Mouse (Mus musculus) stomach, embryonic 15.5 days (tissue): ENCODE measurements around the gene Cysltr1. TPM values are rescaled to one million over a fixed set of nuclear protein-coding genes. Genes with fewer than 3 reads are reported as not detected.

Source experiments
- ATAC-seq: fragments of 200-750 bp; cut with Nextera tagmentation; 2 replicates; pipeline ENCODE4 v1.8.0; 2017; ENCODE audit warnings: low read depth, moderate number of reproducible peaks, moderate TSS enrichment; ENCODE audit not compliant: insufficient read depth, low FRiP score
- H3K27ac ChIP-seq: fragments of 300-500 bp; sonication (generic); 2 replicates; pipeline ENCODE4 v1.5.1; 2015; ENCODE audit warnings: mild to moderate bottlenecking, inconsistent platforms
- H3K27me3 ChIP-seq: fragments of 300-500 bp; sonication (generic); replicated peaks from 2 replicates; pipeline ENCODE4 v1.6.1; 2015; ENCODE audit warnings: inconsistent platforms
- H3K36me3 ChIP-seq: fragments of 300-500 bp; sonication (generic); 2 replicates; pipeline ENCODE4 v1.6.1; 2015; ENCODE audit warnings: inconsistent platforms
- H3K4me1 ChIP-seq: fragments of 300-500 bp; sonication (generic); 2 replicates; pipeline ENCODE4 v1.6.1; 2015; ENCODE audit warnings: inconsistent platforms
- H3K4me2 ChIP-seq: fragments of 300-500 bp; sonication (generic); 2 replicates; pipeline ENCODE4 v1.6.1; 2015; ENCODE audit warnings: mild to moderate bottlenecking, inconsistent platforms
- H3K4me3 ChIP-seq: fragments of 300-500 bp; sonication (generic); replicated peaks from 2 replicates; pipeline ENCODE4 v1.5.1; 2015; ENCODE audit warnings: inconsistent platforms
- H3K9ac ChIP-seq: fragments of 300-500 bp; sonication (generic); 2 replicates; pipeline ENCODE4 v1.6.1; 2015; ENCODE audit warnings: inconsistent platforms
- H3K9me3 ChIP-seq: fragments of 300-500 bp; sonication (generic); 2 replicates; pipeline ENCODE4 v1.6.1; 2016; ENCODE audit warnings: inconsistent platforms
- WGBS: fragments of 180-500 bp; shearing (Covaris S2); methylation state at CpG from one replicate; pipeline ENCODE4 v1.1.7; 2015; 5-methylcytosine and 5-hydroxymethylcytosine counted together
- polyA plus RNA-seq: library from polyadenylated mRNA; unstranded; fragments of >200 nt; fragmentation: Nextera tagmentation; extraction: Ambion mirVana; gene quantifications from 2 replicates; pipeline ENCODE4 v1.2.1, GENCODE M21; 2015

Cysltr1 gene
- polyA plus RNA-seq = 5.1 and 6.1 TPM in 2 replicates

GRCm38 (mm10) chrX:106603386-106603785 lies at the start of gene Cysltr1:
Cysltr1 (minus strand) TSS chrX:106603679.
- H3K4me3 ChIP-seq = peak within 1 kb of the TSS; percentile 21
- no peak within 1 kb of the TSS for H3K9ac ChIP-seq
- ATAC-seq = no peak; the same call in 1 of the 2 replicates
- no peaks in the 10 kb centered on the region for H3K27me3 ChIP-seq
- no peaks in the 10 kb centered on the region for H3K9me3 ChIP-seq
- H3K4me2 ChIP-seq = peak within 1 kb of the TSS; percentile 37
- no peak within 1 kb of the TSS for H3K27ac ChIP-seq
- no peaks in the 10 kb centered on the region for H3K4me1 ChIP-seq
- 24% methylated on average over 6 of the region's 6 CpGs for WGBS
- no peaks in the 10 kb centered on the region for H3K36me3 ChIP-seq

- ATAC-seq = no peak
- Histone ChIP-seq H3K36me3 (no peaks in the 10 kb centered on the region), H3K27ac (no peak overlapping the region), H3K9ac (no peak overlapping the region), H3K27me3 (no peaks in the 10 kb centered on the region), H3K4me3 (no peak overlapping the region), H3K4me2 (no peak overlapping the region), H3K9me3 (no peaks in the 10 kb centered on the region), H3K4me1 (no peaks in the 10 kb centered on the region)
- WGBS = 72% methylated on average over 3 of the region's 3 CpGs
Measured at GRCm38 (mm10) chrX:106634799-106635541, 31.5 kb upstream of the Cysltr1 start.

GRCm38 (mm10) chrX:106633543-106633942 lies 30.1 kb upstream of the Cysltr1 start:
- Histone ChIP-seq H3K9ac (no peak overlapping the region), H3K27ac (no peak overlapping the region), H3K4me1 (no peaks in the 10 kb centered on the region), H3K4me3 (no peak overlapping the region), H3K9me3 (no peaks in the 10 kb centered on the region), H3K4me2 (no peak overlapping the region), H3K36me3 (no peaks in the 10 kb centered on the region), H3K27me3 (no peaks in the 10 kb centered on the region)
- ATAC-seq = no peak

GRCm38 (mm10) chrX:106628514-106628913 lies 25.0 kb upstream of the Cysltr1 start:
- no peaks in the 10 kb centered on the region for H3K9me3 ChIP-seq
- no peaks in the 10 kb centered on the region for H3K4me1 ChIP-seq
- H3K36me3 ChIP-seq = no peaks in the 10 kb centered on the region
- WGBS = 78% methylated on average over 1 of the region's 1 CpGs
- H3K9ac ChIP-seq = no peak overlapping the region
- no peak for ATAC-seq
- H3K27me3 ChIP-seq = no peaks in the 10 kb centered on the region
- no peak overlapping the region for H3K27ac ChIP-seq
- no peak overlapping the region for H3K4me3 ChIP-seq
- H3K4me2 ChIP-seq = no peak overlapping the region

- Histone ChIP-seq H3K9ac (no peak overlapping the region), H3K27ac (no peak overlapping the region), H3K27me3 (no peaks in the 10 kb centered on the region), H3K36me3 (no peaks in the 10 kb centered on the region), H3K4me1 (no peaks in the 10 kb centered on the region), H3K9me3 (no peaks in the 10 kb centered on the region), H3K4me3 (no peak overlapping the region), H3K4me2 (no peak overlapping the region)
- 35% methylated on average over 3 of the region's 3 CpGs for WGBS
- ATAC-seq = no peak
Measured at GRCm38 (mm10) chrX:106623667-106624066, 20.2 kb upstream of the Cysltr1 start.

- Histone ChIP-seq H3K27ac (no peak overlapping the region), H3K36me3 (no peaks in the 10 kb centered on the region), H3K9me3 (no peaks in the 10 kb centered on the region), H3K27me3 (no peaks in the 10 kb centered on the region), H3K4me3 (no peak overlapping the region), H3K4me2 (no peak overlapping the region), H3K9ac (no peak overlapping the region), H3K4me1 (no peaks in the 10 kb centered on the region)
- WGBS = 81% methylated on average over 1 of the region's 1 CpGs
- no peak for ATAC-seq
Measured at GRCm38 (mm10) chrX:106622512-106622911, 19.0 kb upstream of the Cysltr1 start.

- peak overlapping the region; percentile 37 for H3K4me2 ChIP-seq
- H3K4me1 ChIP-seq = no peaks in the 10 kb centered on the region
- H3K9ac ChIP-seq = no peak overlapping the region
- no peaks in the 10 kb centered on the region for H3K9me3 ChIP-seq
- H3K27me3 ChIP-seq = no peaks in the 10 kb centered on the region
- H3K27ac ChIP-seq = no peak overlapping the region
- 17% methylated on average over 9 of the region's 9 CpGs for WGBS
- peak overlapping the region; percentile 21 for H3K4me3 ChIP-seq
- no peaks in the 10 kb centered on the region for H3K36me3 ChIP-seq
- no peak for ATAC-seq
Measured at GRCm38 (mm10) chrX:106602574-106603258, 763 bp downstream of the Cysltr1 start.

GRCm38 (mm10) chrX:106595904-106596303 lies 7.6 kb downstream of the Cysltr1 start:
- 86% methylated on average over 1 of the region's 1 CpGs for WGBS

GRCm38 (mm10) chrX:106593914-106594313 lies 9.6 kb downstream of the Cysltr1 start:
- H3K9me3 ChIP-seq = no peaks in the 10 kb centered on the region
- ATAC-seq = no peak

More at GRCm38 (mm10) chrX:106595904-106596303, 7.6 kb downstream of the Cysltr1 start:
- Histone ChIP-seq H3K4me2 (no peak overlapping the region), H3K9ac (no peak overlapping the region), H3K36me3 (no peaks in the 10 kb centered on the region), H3K27me3 (no peaks in the 10 kb centered on the region), H3K27ac (no peak overlapping the region), H3K4me1 (no peaks in the 10 kb centered on the region), H3K9me3 (no peaks in the 10 kb centered on the region), H3K4me3 (no peak overlapping the region)
- ATAC-seq = no peak

GRCm38 (mm10) chrX:106582886-106583285 lies 20.6 kb downstream of the Cysltr1 start, which contains the start of gene Gm5127:
Gm5127 (plus strand) TSS chrX:106583186.
- H3K27me3 ChIP-seq = no peaks in the 10 kb centered on the region
- H3K4me2 ChIP-seq = no peak within 1 kb of the TSS
- 48% methylated on average over 3 of the region's 3 CpGs for whole genome bisulfite sequencing
- no peak within 1 kb of the TSS for H3K9ac ChIP-seq
- H3K4me1 ChIP-seq = no peaks in the 10 kb centered on the region
- no peak for ATAC-seq
- H3K27ac ChIP-seq = no peak within 1 kb of the TSS
- H3K9me3 ChIP-seq = no peaks in the 10 kb centered on the region
- no peak within 1 kb of the TSS for H3K4me3 ChIP-seq
- no peaks in the 10 kb centered on the region for H3K36me3 ChIP-seq

More at GRCm38 (mm10) chrX:106593914-106594313, 9.6 kb downstream of the Cysltr1 start:
- no peaks in the 10 kb centered on the region for H3K36me3 ChIP-seq
- no peak overlapping the region for H3K4me2 ChIP-seq
- H3K4me1 ChIP-seq = no peaks in the 10 kb centered on the region
- no peaks in the 10 kb centered on the region for H3K27me3 ChIP-seq
- H3K9ac ChIP-seq = no peak overlapping the region
- no peak overlapping the region for H3K4me3 ChIP-seq
- no peak overlapping the region for H3K27ac ChIP-seq

GRCm38 (mm10) chrX:106582197-106582596 lies 21.3 kb downstream of the Cysltr1 start:
- 47% methylated on average over 2 of the region's 2 CpGs for WGBS
- ATAC-seq = no peak

GRCm38 (mm10) chrX:106580410-106580809 lies 23.1 kb downstream of the Cysltr1 start:
- no peak for ATAC-seq
- Histone ChIP-seq H3K27ac (no peak overlapping the region), H3K4me1 (no peaks in the 10 kb centered on the region)

More at GRCm38 (mm10) chrX:106582197-106582596, 21.3 kb downstream of the Cysltr1 start:
- no peak overlapping the region for H3K4me3 ChIP-seq
- no peak overlapping the region for H3K9ac ChIP-seq
- no peaks in the 10 kb centered on the region for H3K9me3 ChIP-seq
- H3K27ac ChIP-seq = no peak overlapping the region
- no peaks in the 10 kb centered on the region for H3K36me3 ChIP-seq
- no peak overlapping the region for H3K4me2 ChIP-seq
- H3K4me1 ChIP-seq = no peaks in the 10 kb centered on the region
- no peaks in the 10 kb centered on the region for H3K27me3 ChIP-seq

More at GRCm38 (mm10) chrX:106580410-106580809, 23.1 kb downstream of the Cysltr1 start:
- Histone ChIP-seq H3K36me3 (no peaks in the 10 kb centered on the region), H3K4me2 (no peak overlapping the region), H3K9ac (no peak overlapping the region), H3K27me3 (no peaks in the 10 kb centered on the region), H3K4me3 (no peak overlapping the region), H3K9me3 (no peaks in the 10 kb centered on the region)
